8 mouse cellular contexts compared by ENCODE assay signal in the genomic region with DNA sequence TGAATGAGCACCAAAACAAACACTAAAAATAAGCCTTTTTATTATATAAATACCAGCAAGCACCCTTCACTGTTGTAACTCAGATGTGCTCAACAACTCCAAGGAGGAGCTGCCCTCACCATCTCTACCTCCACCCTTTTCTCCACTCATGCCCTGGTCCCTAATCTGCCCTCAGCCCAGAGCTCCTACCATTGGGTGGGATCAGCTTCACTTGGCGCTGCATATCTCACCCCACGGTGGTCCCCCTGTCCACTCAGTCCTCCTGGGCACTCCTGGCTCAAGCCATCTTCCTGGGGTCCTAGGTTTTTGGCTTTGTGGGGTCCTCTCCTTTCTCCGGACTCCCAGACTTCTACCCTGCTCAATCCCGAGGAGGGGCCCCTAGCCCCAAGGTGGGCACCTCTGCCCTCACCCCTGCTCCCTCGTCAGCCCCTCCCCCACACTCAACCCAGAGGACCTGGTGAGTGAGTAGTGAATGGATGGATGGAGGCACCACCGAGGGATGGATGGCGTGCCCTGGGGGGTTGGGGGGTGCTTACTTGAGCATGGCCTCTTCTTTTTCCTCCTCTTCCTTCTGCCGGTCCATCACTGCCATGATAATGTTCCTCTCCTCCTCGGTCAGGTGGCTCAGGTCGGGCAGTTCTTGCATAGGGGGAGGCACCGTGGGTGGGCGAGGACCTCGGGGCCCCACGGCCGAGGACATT. TPM values are rescaled to one million over a fixed set of nuclear protein-coding genes. Genes with fewer than 3 reads are reported as not detected.
A peak's percentile ranks its signal among the peaks of the same experiment; 100 is the strongest.
DNase-seq lines count a peak whose midpoint lies in the region; ATAC-seq and TF ChIP-seq lines count a peak whose summit lies in the region.

No protein-coding gene starts in this region.

- no peak for DNase-seq in lung, adult 2 months
- DNase-seq in lung, postnatal 14 days: no peak
- peak; percentile 78 for DNase-seq in cerebellum, adult 9-10 months
- DNase-seq in left cerebral cortex, adult 2 months (ENCODE audit: extremely low spot score in 1 of 2, low spot score in 2 of 2): peak; percentile 28 to 32
- no peak for DNase-seq in midbrain, embryonic 14.5 days
- no peak for DNase-seq in B cell, adult 2 months

- WGBS in lung, adult 2 months: 13% methylated on average over 15 of the region's 15 CpGs
- 4% methylated on average over 15 of the region's 15 CpGs for WGBS in forebrain, embryonic 15.5 days
- WGBS in midbrain, embryonic 14.5 days: 5% methylated on average over 15 of the region's 15 CpGs

- no peak for TF ChIP-seq POLR2A in lung, adult 2 months (IDR thresholded peaks at IDR 0.05; ENCODE audit: borderline replicate concordance, extremely low read depth, low read depth, low read length)

- H3K36me3 ChIP-seq in forebrain, embryonic 15.5 days: no peaks in the 10 kb centered on the region
- H3K36me3 ChIP-seq in midbrain, embryonic 14.5 days (ENCODE audit: control insufficient read depth, insufficient read depth, low read length): no peaks in the 10 kb centered on the region

- peak overlapping the region; percentile 92 for H3K27ac ChIP-seq in forebrain, embryonic 15.5 days (replicated peaks)
- peak overlapping the region; percentile 97 for H3K27ac ChIP-seq in left cerebral cortex, adult 2 months
- H3K27ac ChIP-seq in midbrain, embryonic 14.5 days (replicated peaks; ENCODE audit: low read depth, low read length): peak overlapping the region; percentile 93

- H3K4me3 ChIP-seq in lung, adult 2 months (replicated peaks; ENCODE audit: extremely low read depth, low read depth, low read length): peak overlapping the region; percentile 25
- peak overlapping the region; percentile 87 for H3K4me3 ChIP-seq in forebrain, embryonic 15.5 days
- H3K4me3 ChIP-seq in left cerebral cortex, adult 2 months: peak overlapping the region; percentile 87
- peak overlapping the region; percentile 77 for H3K4me3 ChIP-seq in midbrain, embryonic 14.5 days (replicated peaks; ENCODE audit: low read depth, low read length)

- intact Hi-C loops in left cerebral cortex, adult 2 months (cut with DNase I): loop anchor here (5.0 to 10.0 kb wide), 4 partner anchors 257 to 450 kb away; no protein-coding TSS in a partner anchor

- H3K9me3 ChIP-seq in forebrain, embryonic 15.5 days: no peaks in the 10 kb centered on the region
- no peaks in the 10 kb centered on the region for H3K9me3 ChIP-seq in midbrain, embryonic 14.5 days (ENCODE audit: control insufficient read depth, low read length)

- H3K4me1 ChIP-seq in lung, adult 2 months (ENCODE audit: control insufficient read depth, insufficient read depth, low read length): peaks cover 3% of the 10 kb centered on the region; the same call in 1 of the 2 replicates
- H3K4me1 ChIP-seq in forebrain, embryonic 15.5 days: peaks cover 29% of the 10 kb centered on the region
- H3K4me1 ChIP-seq in midbrain, embryonic 14.5 days (ENCODE audit: control insufficient read depth, insufficient read depth, low read length): peaks cover 16% of the 10 kb centered on the region

- H3K27me3 ChIP-seq in forebrain, embryonic 15.5 days: no peaks in the 10 kb centered on the region
- no peaks in the 10 kb centered on the region for H3K27me3 ChIP-seq in midbrain, embryonic 14.5 days (ENCODE audit: control insufficient read depth, insufficient read depth, low read length)

- peak; percentile 11; the same call in 1 of the 2 replicates for ATAC-seq in forebrain, embryonic 15.5 days (replicated peaks)
- peak; percentile 66 for ATAC-seq in midbrain, embryonic 14.5 days (ENCODE audit: low FRiP score, low TSS enrichment)
- ATAC-seq in CD4-positive, CD25-positive, alpha-beta regulatory T cell, adult 4 months: no peak

- no peak for TF ChIP-seq CTCF in lung, adult 2 months (IDR thresholded peaks at IDR 0.05; ENCODE audit: insufficient read depth, low read length)
- TF ChIP-seq CTCF in left cerebral cortex, adult 2 months (IDR thresholded peaks at IDR 0.05): no peak

- peak overlapping the region; percentile 64 for H3K4me2 ChIP-seq in forebrain, embryonic 15.5 days (replicated peaks)
- H3K4me2 ChIP-seq in midbrain, embryonic 14.5 days (ENCODE audit: low read length): peak overlapping the region; percentile 69

- peak overlapping the region; percentile 95 for H3K9ac ChIP-seq in forebrain, embryonic 15.5 days (replicated peaks)
- peak overlapping the region; percentile 98 for H3K9ac ChIP-seq in midbrain, embryonic 14.5 days (replicated peaks; ENCODE audit: low read length)

RNA-seq across cellular contexts. Expression of a gene that starts 0.6 kb away (rescaled TPM):
- 0.07 and 0.13 TPM in 2 replicates for polyA plus RNA-seq in lung, adult 2 months (2012; rRNA removed)
- 10.3 and 11.1 TPM in 2 replicates for polyA plus RNA-seq in forebrain, embryonic 15.5 days (2015; fragmentation: Nextera tagmentation; extraction: Ambion mirVana)
- 100 to 1,000 TPM; 394 to 401 TPM for total RNA-seq in left cerebral cortex, adult 2 months (2021)
- polyA plus RNA-seq in midbrain, embryonic 14.5 days (2014; fragmentation: Nextera tagmentation; extraction: Ambion mirVana): 17.1 and 19.1 TPM in 2 replicates
- not detected for polyA plus RNA-seq in CD4-positive, CD25-positive, alpha-beta regulatory T cell, adult 4 months (2017; shearing (Covaris generic))

Comparison
In these comparisons a context has a peak if more than half of its experiments do, and no peak if none do; other contexts are left out.
1. DNase-seq: peak in cerebellum, adult 9-10 months (single experiment) and left cerebral cortex, adult 2 months (2 of 2); none in lung, adult 2 months (single experiment), lung, postnatal 14 days (single experiment), midbrain, embryonic 14.5 days (single experiment) and B cell, adult 2 months (0 of 2).
2. H3K4me3 ChIP-seq: peak in every context shown above with its lines; median percentile 87 in forebrain, embryonic 15.5 days; 87 in left cerebral cortex, adult 2 months; 77 in midbrain, embryonic 14.5 days; 25 in lung, adult 2 months.
3. RNA of a gene that starts 0.6 kb away (polyA plus RNA-seq): 17.1 to 19.1 TPM in midbrain, embryonic 14.5 days and 10.3 to 11.1 TPM in forebrain, embryonic 15.5 days; 0.07 to 0.13 TPM in lung, adult 2 months and not detected in CD4-positive, CD25-positive, alpha-beta regulatory T cell, adult 4 months; every median in the first group is over 10 times any median in the second.
4. Peak in every context shown above with its lines, with median percentiles within 50 percentile points of each other: H3K27ac ChIP-seq.